Mouse (Mus musculus): ENCODE measurements at regions not wholly inside any gene's neighbourhood (a gene's known extent, or its start where the extent isn't known, plus 50 kb on each side); places are given as distances from the start of the nearest gene placed in this dataset.

DNA sequence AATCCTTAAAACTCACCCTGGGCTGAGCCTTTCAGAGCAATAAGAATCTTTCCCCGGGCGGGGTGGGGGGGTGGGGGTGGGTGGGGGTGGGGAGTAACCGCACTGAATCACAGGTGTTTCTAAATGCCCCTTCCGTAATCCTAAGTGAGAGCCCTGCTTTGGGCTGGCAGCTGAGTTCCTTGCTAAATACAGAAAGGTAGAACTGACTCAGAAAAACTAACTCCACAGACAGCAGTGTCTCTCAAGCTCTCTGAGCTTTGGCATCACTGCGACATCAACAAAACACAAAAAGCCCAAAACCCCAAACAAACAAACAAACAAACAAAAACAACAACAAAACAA lies 105.9 kb upstream of the Map4k3 start:
- Histone ChIP-seq H3K79me2 (replicated peaks; ENCODE audit: control insufficient read depth, extremely low read depth, insufficient read depth, poor library complexity, severe bottlenecking) (no peaks in the 10 kb centered on the region), H3K27ac (ENCODE audit: insufficient read depth, low read depth) (no peak overlapping the region), H3K9ac (ENCODE audit: insufficient read depth, low read depth) (no peak overlapping the region), H3K9me3 (replicated peaks; ENCODE audit: low read length) (no peaks in the 10 kb centered on the region), H3K27me3 (replicated peaks) (no peaks in the 10 kb centered on the region), H3K4me3 (replicated peaks in 1 of 3; ENCODE audit: low read depth in 2 of 3, low read length in 2 of 3, poor library complexity in 1 of 3) (no peak overlapping the region), H3K4me2 (ENCODE audit: insufficient read depth, low read depth, poor library complexity, severe bottlenecking) (no peak overlapping the region), H3K4me1 (ENCODE audit: control insufficient read depth in 1 of 2, insufficient read depth in 2 of 2) (no peaks in the 10 kb centered on the region), H3K36me3 (replicated peaks in 1 of 2; ENCODE audit: control insufficient read depth in 1 of 2, insufficient read depth in 1 of 2, low read length in 1 of 2) (no peaks in the 10 kb centered on the region)
- no peak for DNase-seq (ENCODE audit: extremely low read depth)
- TF ChIP-seq TBP (conservative IDR thresholded peaks at IDR 0.05; ENCODE audit: low read depth, low read length) (no peak), RAD21 (IDR thresholded peaks at IDR 0.05; ENCODE audit: low read depth, low read length) (no peak), ETS1 (conservative IDR thresholded peaks at IDR 0.05; ENCODE audit: low read depth, low read length) (no peak), MEF2A (IDR thresholded peaks at IDR 0.05; ENCODE audit: borderline replicate concordance, low read depth, low read length) (no peak), ZMIZ1 (IDR thresholded peaks at IDR 0.05; ENCODE audit: low read depth, low read length) (no peak), USF2 (conservative IDR thresholded peaks at IDR 0.05; ENCODE audit: low read depth, low read length) (no peak), BHLHE40 (IDR thresholded peaks at IDR 0.05; ENCODE audit: low read depth, low read length) (no peak), SMC3 (IDR thresholded peaks at IDR 0.05; ENCODE audit: low read depth, low read length) (no peak), POLR2A (IDR thresholded peaks at IDR 0.05; ENCODE audit: low read depth, low read length) (no peak), UBTF (IDR thresholded peaks at IDR 0.05; ENCODE audit: low read depth, low read length) (no peak), ELF1 (IDR thresholded peaks at IDR 0.05; ENCODE audit: low read depth, low read length) (no peak)
- dilution Hi-C loops (cut with MboI; ENCODE audit: extremely low pct_ligation_motif_present, extremely low pct_unique_long_range_greater_than_20kb, low sequenced_read_pairs) (no loop called here), in situ Hi-C loops (cut with MboI; ENCODE audit: low pct_ligation_motif_present, low pct_unique_long_range_greater_than_20kb, low sequenced_read_pairs) (no loop called here)

DNA sequence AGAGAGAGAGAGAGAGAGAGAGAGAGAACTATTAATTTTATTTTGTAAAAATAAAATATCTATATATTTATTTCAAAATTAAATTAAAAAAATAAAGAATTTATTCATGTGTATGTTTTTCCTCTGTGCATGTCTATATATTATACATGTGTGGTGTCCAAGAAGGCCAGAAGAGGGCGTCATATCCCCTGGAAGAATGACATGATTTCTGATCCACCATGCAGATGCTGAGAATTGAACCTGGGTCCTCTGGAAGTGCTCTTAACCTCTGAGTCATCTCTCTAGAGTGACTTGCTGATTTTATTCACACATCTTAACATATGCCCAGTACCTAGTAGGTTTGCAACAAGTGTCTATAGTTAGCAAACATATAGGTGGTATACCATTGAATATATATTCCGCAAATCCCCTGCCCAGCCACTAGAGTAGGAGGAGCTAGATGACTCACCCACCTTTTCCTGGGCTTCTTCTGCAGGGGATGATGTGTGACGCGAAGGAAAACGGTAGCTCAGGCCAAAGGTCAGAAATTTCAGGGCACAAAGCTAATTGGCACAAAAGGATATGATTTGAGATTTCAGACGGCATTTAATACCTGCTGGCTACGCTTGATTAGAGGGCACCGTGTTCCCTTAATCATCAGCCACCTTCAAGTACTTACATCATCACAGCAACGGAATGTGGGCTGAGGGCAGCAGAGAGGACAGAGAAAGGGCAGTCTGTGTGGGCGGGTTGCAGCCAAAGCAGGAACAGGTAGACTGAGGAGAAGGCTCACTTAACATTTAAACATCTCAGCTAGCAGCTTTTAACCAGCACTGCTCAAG lies 105.3 kb upstream of the Map4k3 start:
- dilution Hi-C loops (cut with MboI; ENCODE audit: extremely low pct_ligation_motif_present, extremely low pct_unique_long_range_greater_than_20kb, low sequenced_read_pairs) (no loop called here), in situ Hi-C loops (cut with MboI; ENCODE audit: low pct_ligation_motif_present, low pct_unique_long_range_greater_than_20kb, low sequenced_read_pairs) (no loop called here)
- Histone ChIP-seq H3K36me3 (replicated peaks in 1 of 2; ENCODE audit: control insufficient read depth in 1 of 2, insufficient read depth in 1 of 2, low read length in 1 of 2) (no peaks in the 10 kb centered on the region), H3K79me2 (replicated peaks; ENCODE audit: control insufficient read depth, extremely low read depth, insufficient read depth, poor library complexity, severe bottlenecking) (no peaks in the 10 kb centered on the region), H3K4me2 (ENCODE audit: insufficient read depth, low read depth, poor library complexity, severe bottlenecking) (no peak overlapping the region), H3K9ac (ENCODE audit: insufficient read depth, low read depth) (no peak overlapping the region), H3K27ac (ENCODE audit: insufficient read depth, low read depth) (no peak overlapping the region), H3K4me1 (ENCODE audit: control insufficient read depth in 1 of 2, insufficient read depth in 2 of 2) (no peaks in the 10 kb centered on the region), H3K4me3 (replicated peaks in 1 of 3; ENCODE audit: low read depth in 2 of 3, low read length in 2 of 3, poor library complexity in 1 of 3) (no peak overlapping the region), H3K9me3 (replicated peaks; ENCODE audit: low read length) (no peaks in the 10 kb centered on the region), H3K27me3 (replicated peaks) (no peaks in the 10 kb centered on the region)
- DNase-seq (ENCODE audit: extremely low read depth): no peak
- TF ChIP-seq USF2 (conservative IDR thresholded peaks at IDR 0.05; ENCODE audit: low read depth, low read length) (no peak), CTCF (conservative IDR thresholded peaks at IDR 0.05 in 1 of 2, IDR thresholded peaks at IDR 0.05 in 1 of 2; ENCODE audit: low read depth in 2 of 2, low read length in 2 of 2) (peak in 1 of 2 experiments; percentile 17; a peak in 1 of 4 replicates), SIN3A (IDR thresholded peaks at IDR 0.05; ENCODE audit: low read length) (no peak), MEF2A (IDR thresholded peaks at IDR 0.05; ENCODE audit: borderline replicate concordance, low read depth, low read length) (no peak), TBP (conservative IDR thresholded peaks at IDR 0.05; ENCODE audit: low read depth, low read length) (no peak)

DNA sequence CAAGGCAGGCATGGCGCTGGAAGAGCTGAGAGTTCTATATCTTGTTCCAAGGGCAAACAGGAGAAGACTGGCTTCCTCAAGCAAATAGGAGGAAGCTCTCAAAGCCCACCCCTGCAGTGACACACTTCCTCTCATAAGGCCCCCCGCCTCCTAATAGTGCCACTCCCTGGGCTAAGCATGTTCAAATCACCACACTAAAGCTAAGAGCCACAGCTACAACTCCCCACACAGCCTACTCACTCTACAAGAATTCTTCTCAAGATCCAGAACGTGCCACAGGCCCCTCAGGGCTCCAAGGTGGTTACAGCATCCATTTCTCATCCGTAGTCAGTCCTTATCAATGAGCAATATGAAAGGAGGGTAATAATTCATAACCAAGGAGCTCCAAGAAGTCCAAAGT lies 103.4 kb upstream of the Map4k3 start:
- H3K4me3 ChIP-seq (replicated peaks in 1 of 3; ENCODE audit: low read depth in 2 of 3, low read length in 2 of 3, poor library complexity in 1 of 3): no peak overlapping the region
- DNase-seq (ENCODE audit: extremely low read depth): no peak
- H3K9ac ChIP-seq (ENCODE audit: insufficient read depth, low read depth): no peak overlapping the region
- no peaks in the 10 kb centered on the region for H3K9me3 ChIP-seq (replicated peaks; ENCODE audit: low read length)
- H3K79me2 ChIP-seq (replicated peaks; ENCODE audit: control insufficient read depth, extremely low read depth, insufficient read depth, poor library complexity, severe bottlenecking): no peaks in the 10 kb centered on the region
- TF ChIP-seq MAX (IDR thresholded peaks at IDR 0.05; ENCODE audit: low read length) (no peak), SMC3 (IDR thresholded peaks at IDR 0.05; ENCODE audit: low read depth, low read length) (no peak), MXI1 (IDR thresholded peaks at IDR 0.05; ENCODE audit: low read depth, low read length) (no peak), UBTF (IDR thresholded peaks at IDR 0.05; ENCODE audit: low read depth, low read length) (no peak), NELFE (IDR thresholded peaks at IDR 0.05; ENCODE audit: low read depth, low read length) (no peak), CHD1 (IDR thresholded peaks at IDR 0.05; ENCODE audit: low read depth, low read length) (no peak), PAX5 (IDR thresholded peaks at IDR 0.05; ENCODE audit: low read length) (no peak), TCF12 (IDR thresholded peaks at IDR 0.05; ENCODE audit: low read depth, low read length) (no peak), RAD21 (IDR thresholded peaks at IDR 0.05; ENCODE audit: low read depth, low read length) (no peak), ELF1 (IDR thresholded peaks at IDR 0.05; ENCODE audit: low read depth, low read length) (no peak), NRF1 (IDR thresholded peaks at IDR 0.05; ENCODE audit: low read depth, low read length) (no peak), ZNF384 (IDR thresholded peaks at IDR 0.05; ENCODE audit: low read depth, low read length) (no peak), CTCF (conservative IDR thresholded peaks at IDR 0.05 in 1 of 2, IDR thresholded peaks at IDR 0.05 in 1 of 2; ENCODE audit: low read depth in 2 of 2, low read length in 2 of 2) (no peak), ZC3H11A (IDR thresholded peaks at IDR 0.05; ENCODE audit: low read depth, low read length) (no peak), MYC (IDR thresholded peaks at IDR 0.05; ENCODE audit: low read depth, low read length) (no peak), POLR2A (IDR thresholded peaks at IDR 0.05; ENCODE audit: low read depth, low read length) (no peak)
- no peak overlapping the region for H3K27ac ChIP-seq (ENCODE audit: insufficient read depth, low read depth)
- no peaks in the 10 kb centered on the region for H3K36me3 ChIP-seq (replicated peaks in 1 of 2; ENCODE audit: control insufficient read depth in 1 of 2, insufficient read depth in 1 of 2, low read length in 1 of 2)
- H3K4me2 ChIP-seq (ENCODE audit: insufficient read depth, low read depth, poor library complexity, severe bottlenecking): no peak overlapping the region
- dilution Hi-C loops (cut with MboI; ENCODE audit: extremely low pct_ligation_motif_present, extremely low pct_unique_long_range_greater_than_20kb, low sequenced_read_pairs) (no loop called here), in situ Hi-C loops (cut with MboI; ENCODE audit: low pct_ligation_motif_present, low pct_unique_long_range_greater_than_20kb, low sequenced_read_pairs) (no loop called here)
- no peaks in the 10 kb centered on the region for H3K27me3 ChIP-seq (replicated peaks)
- H3K4me1 ChIP-seq (ENCODE audit: control insufficient read depth in 1 of 2, insufficient read depth in 2 of 2): no peaks in the 10 kb centered on the region

All from CH12.LX (cell line).